Mouse (Mus musculus): ENCODE data around the gene Gm9745.
"Not testable (repeated sequence)": the region's sequence is repeated elsewhere in the genome, so short reads cannot be mapped to it uniquely, and the experiment has no call there.

Gene Gm9745

GRCm38 (mm10) chr13:8948131-8948530 lies at the start of gene Gm9745:
TSS of gene Gm9745 (minus strand) at chr13:8948231.
- DNase-seq (ENCODE audit: low spot score in 2 of 2) = not testable (repeated sequence)

GRCm38 (mm10) chr13:8997221-8997620 lies 49.2 kb upstream of the Gm9745 start:
- not testable (repeated sequence) for DNase-seq (ENCODE audit: low spot score in 2 of 2)

GRCm38 (mm10) chr13:8995990-8996786 lies 48.2 kb upstream of the Gm9745 start, which contains the start of gene Gtpbp4:
TSS of gene Gtpbp4 (minus strand) at chr13:8996083.
- peak; percentile 88 to 92 for DNase-seq (ENCODE audit: low spot score in 2 of 2)

DNA sequence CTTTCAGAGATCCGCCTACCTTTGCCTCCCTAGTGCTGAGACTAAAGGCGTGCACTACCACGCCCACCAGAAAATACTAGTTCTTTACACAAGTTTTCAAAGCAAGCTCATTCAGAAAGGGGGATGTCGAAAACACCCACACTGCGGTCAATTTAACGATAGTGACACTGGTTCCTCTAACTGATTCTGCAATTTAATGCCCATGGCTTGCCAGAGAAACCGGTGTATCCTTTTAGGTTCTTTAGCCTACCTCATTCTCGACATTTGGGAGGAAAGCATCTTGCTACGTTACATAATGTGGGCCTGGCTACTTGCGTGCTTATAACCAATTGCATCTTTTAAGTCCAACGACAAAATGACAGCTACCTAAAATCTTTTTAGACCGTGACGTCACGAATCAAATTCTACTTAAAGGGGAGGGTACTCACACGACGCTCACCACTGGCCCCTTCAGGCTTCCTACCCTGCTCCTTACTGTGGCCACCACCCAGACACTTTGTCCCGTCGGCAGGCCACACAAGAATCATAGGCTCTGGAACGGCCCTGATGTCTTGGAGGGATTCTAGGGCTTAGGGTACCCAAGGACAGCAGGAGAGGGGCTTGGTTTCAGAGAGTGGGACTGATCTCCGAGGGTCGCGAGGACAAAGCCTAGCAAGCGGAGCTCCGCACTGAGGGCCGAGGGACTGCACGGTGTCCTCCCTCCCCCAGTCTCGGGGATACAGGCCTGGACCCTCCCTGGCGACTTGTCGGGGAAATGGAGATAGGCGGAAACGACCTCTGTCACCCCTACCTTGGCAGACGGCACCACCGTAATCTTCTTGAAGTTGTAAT lies 47.3 kb upstream of the Gm9745 start:
- DNase-seq (ENCODE audit: low spot score in 2 of 2) = peak in 1 of 2 experiments; percentile 7

DNA sequence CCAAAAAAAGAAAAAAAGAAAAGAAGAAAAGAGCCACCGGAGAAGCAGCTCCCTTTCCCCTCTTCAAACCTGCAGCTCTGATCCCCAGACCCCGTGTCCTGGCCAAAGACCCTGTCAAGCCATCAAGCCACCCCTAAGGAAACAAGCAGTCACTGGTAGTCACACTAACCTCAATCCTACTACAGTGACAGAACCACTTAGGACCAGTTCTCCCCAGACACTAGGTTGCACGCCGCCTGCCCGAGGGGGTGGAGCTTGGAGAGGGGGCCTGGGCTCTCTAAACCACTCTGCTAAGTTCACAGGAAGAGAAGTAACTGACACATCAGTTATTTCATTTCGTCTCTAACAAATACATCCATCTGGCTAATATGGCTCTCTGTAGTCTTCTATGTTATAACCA lies 44.2 kb upstream of the Gm9745 start:
- DNase-seq (ENCODE audit: low spot score in 2 of 2) = no peak

- DNase-seq (ENCODE audit: low spot score in 2 of 2) = no peak
Observed at GRCm38 (mm10) chr13:8972972-8973371, 24.9 kb upstream of the Gm9745 start.

DNA sequence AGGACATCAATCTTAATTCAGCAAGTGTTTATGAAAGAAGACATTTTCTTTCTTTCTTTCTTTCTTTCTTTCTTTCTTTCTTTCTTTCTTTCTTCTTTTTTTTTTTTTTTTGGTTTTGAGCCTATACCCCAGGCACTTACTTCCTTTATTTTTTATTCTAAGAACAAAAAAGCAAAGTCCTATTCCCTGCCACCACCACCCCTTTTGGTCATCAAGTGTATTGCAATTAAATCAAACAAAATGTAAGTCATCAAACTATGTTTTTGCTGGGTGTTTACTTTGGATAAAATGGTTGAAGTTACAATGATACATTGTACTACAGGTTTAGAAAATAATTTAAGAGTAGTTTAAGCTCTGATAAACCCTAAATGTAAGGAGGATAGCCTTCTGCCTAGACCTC lies 24.3 kb upstream of the Gm9745 start:
- no peak for DNase-seq (ENCODE audit: low spot score in 2 of 2)

GRCm38 (mm10) chr13:8967742-8968141 lies 19.7 kb upstream of the Gm9745 start:
- no peak for DNase-seq (ENCODE audit: low spot score in 2 of 2)

DNA sequence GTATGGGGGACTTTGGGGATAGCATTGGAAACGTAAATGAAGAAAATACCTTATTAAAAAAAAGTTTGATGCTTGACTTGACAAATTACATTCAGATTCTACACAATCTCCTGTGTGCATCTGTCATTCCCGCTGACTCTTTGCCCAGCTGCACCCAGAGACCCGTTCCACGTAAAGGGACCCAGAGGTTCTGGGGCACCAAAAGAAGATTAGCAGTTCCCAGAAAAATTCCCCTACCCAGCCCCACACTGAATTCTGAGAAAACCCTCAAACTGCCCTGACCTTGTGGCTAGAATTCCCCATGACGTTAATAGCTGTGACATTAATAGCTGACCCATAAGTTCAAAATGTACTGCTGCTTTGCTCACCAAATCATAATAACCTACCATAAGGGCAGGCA lies 17.2 kb upstream of the Gm9745 start:
- no peak for DNase-seq (ENCODE audit: low spot score in 2 of 2)

DNA sequence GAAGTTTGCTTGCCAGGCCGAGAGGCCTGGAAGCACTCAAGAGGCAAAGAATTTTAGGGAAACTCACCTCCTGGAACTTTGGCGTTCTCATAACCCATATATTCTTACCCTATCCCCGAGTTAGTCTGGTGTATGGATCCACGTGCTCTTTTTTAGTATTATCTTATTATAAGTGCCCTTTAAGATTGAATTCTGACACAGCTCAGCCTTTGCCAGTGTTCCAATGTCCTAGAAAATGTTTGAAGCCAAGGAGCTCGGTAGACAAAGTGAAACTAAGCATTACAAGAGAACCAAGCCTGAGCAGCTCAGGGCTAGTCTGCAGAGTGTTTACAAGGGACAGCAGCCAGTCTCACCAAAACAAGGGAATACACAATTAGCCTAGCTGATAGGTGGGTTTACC lies 14.2 kb upstream of the Gm9745 start:
- not testable (repeated sequence) for DNase-seq (ENCODE audit: low spot score in 2 of 2)

- DNase-seq (ENCODE audit: low spot score in 2 of 2) = not testable (repeated sequence)
Observed at GRCm38 (mm10) chr13:8961128-8961888, 13.3 kb upstream of the Gm9745 start.

DNA sequence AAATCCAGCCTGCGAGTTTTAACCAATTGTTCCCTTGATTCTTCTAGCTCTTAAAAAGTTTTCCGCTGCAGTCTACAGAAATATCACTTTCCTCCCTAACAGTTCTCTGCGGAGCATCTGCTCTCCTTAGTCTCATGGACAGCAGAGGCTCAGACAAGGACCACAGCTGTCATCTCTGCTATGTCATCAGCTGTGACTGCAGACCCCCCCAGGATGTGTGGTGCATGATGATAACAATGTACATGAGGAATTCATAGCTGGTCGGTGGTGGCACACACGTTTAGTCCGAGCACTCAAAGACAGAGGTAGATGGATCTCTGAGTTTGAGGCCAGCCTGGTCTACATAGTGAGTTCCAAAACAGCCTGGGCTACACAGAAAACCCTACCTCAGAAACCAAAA lies 11.5 kb upstream of the Gm9745 start:
- not testable (repeated sequence) for DNase-seq (ENCODE audit: low spot score in 2 of 2)

GRCm38 (mm10) chr13:8959058-8959457 lies 11.0 kb upstream of the Gm9745 start:
- DNase-seq (ENCODE audit: low spot score in 2 of 2) = not testable (repeated sequence)

GRCm38 (mm10) chr13:8956873-8957272 lies 8.8 kb upstream of the Gm9745 start:
- DNase-seq (ENCODE audit: low spot score in 2 of 2) = not testable (repeated sequence)

GRCm38 (mm10) chr13:8955127-8955526 lies 7.1 kb upstream of the Gm9745 start:
- DNase-seq (ENCODE audit: low spot score in 2 of 2) = not testable (repeated sequence)

DNA sequence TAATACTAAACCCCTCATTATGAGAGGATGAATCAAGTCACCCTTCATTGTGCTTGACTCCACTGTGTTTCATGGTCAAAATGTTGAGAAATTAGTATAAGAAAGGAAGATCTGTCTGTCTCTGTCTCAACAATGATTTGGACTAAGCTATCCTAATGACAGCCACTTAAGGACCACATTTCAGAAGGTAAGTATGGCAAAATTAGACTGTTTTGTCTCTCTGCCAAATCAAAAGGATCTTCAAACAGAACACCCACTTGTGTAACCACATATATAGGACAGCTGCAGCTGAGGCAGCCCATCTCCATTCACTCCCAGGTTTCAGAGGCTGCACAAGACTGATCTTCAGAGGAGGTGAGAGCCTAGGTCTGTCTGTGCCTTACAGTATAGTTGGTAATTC lies 4.5 kb upstream of the Gm9745 start, which contains the start of gene Idi2:
Gene Idi2, plus strand, starts transcription at position 301 of the 400 bp plus-strand sequence.
- DNase-seq (ENCODE audit: low spot score in 2 of 2) = not testable (repeated sequence)

DNA sequence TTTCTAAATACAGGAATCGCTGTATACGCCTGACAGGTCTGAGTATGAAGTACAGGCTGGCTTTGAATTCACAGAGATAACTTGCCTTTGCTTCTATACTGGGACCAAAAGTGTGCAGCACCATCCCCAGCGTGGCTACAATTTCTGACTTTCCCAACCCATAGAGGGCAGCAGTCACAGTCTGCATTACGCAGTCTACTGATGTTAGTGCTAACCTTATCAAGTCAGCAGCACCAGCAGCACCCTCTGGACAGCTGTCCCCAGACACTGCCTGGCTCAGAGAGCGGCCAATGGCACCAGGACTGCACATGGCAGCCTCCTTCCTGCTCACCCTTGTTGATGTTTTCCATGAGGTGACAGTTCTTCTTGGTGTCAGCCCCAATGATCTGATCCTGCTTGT lies 4.2 kb downstream of the Gm9745 start:
- not testable (repeated sequence) for DNase-seq (ENCODE audit: low spot score in 2 of 2)

GRCm38 (mm10) chr13:8941701-8942100 lies 6.3 kb downstream of the Gm9745 start:
- DNase-seq (ENCODE audit: low spot score in 2 of 2) = not testable (repeated sequence)

DNA sequence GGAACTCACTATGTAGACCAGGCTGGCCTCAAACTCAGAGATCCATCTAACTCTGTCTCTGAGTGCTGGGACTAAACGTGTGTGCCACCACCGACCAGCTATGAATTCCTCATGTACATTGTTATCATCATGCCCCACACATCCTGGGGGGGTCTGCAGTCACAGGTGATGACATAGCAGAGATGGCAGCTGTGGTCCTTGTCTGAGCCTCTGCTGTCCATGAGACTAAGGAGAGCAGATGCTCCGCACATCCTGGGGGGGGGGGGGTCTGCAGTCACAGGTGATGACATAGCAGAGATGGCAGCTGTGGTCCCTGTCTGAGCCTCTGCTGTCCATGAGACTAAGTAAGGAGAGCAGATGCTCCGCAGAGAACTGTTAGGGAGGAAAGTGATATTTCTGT lies 6.9 kb downstream of the Gm9745 start:
- DNase-seq (ENCODE audit: low spot score in 2 of 2) = not testable (repeated sequence)

GRCm38 (mm10) chr13:8937611-8938140 lies 10.4 kb downstream of the Gm9745 start:
- not testable (repeated sequence) for DNase-seq (ENCODE audit: low spot score in 2 of 2)

DNA sequence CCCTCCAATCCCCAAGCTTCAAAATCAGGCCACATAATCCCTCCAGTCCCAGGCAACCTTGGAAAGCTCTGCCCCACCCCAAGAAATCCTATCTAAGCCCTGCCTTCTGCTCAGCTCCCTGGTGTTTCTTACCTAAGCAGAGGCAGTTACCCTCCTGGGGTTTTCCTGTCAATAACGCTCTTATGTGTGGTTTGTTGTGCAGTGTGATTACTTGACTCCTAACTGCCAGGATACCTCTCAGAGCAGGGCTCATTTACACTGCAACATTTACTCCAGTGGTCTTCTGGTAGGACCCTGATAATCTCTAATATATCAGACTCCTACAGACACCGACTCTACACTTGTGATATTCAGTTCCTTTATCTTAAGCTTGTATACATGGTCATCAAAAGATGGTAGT lies 14.5 kb downstream of the Gm9745 start:
- DNase-seq (ENCODE audit: low spot score in 2 of 2) = no peak

Data from spleen, postnatal 14 days (tissue).